Mouse (Mus musculus) liver, embryonic 12.5 days (tissue): ENCODE data around the gene Mmp17. TPM values are rescaled to one million over a fixed set of nuclear protein-coding genes. Genes with fewer than 3 reads are reported as not detected.
"Not testable (repeated sequence)": the region's sequence is repeated elsewhere in the genome, so short reads cannot be mapped to it uniquely, and the experiment has no call there.

Source experiments
- ATAC-seq: fragments of 200-750 bp; cut with Nextera tagmentation; 2 replicates; pipeline ENCODE4 v1.8.0; 2017; ENCODE audit warnings: moderate number of reproducible peaks, mild to moderate bottlenecking, moderate library complexity
- H3K27ac ChIP-seq: fragments of 300-500 bp; sonication (generic); 2 replicates; pipeline ENCODE4 v1.5.1; 2016; ENCODE audit warnings: mild to moderate bottlenecking
- H3K27me3 ChIP-seq: fragments of 300-500 bp; sonication (generic); replicated peaks from 2 replicates; pipeline ENCODE4 v1.6.1; 2016; ENCODE audit warnings: mild to moderate bottlenecking, moderate library complexity
- H3K36me3 ChIP-seq: fragments of 300-500 bp; sonication (generic); 2 replicates; pipeline ENCODE4 v1.6.1; 2016; ENCODE audit warnings: mild to moderate bottlenecking, moderate library complexity
- H3K4me1 ChIP-seq: fragments of 300-500 bp; sonication (generic); 2 replicates; pipeline ENCODE4 v1.6.1; 2016
- H3K4me2 ChIP-seq: fragments of 300-500 bp; sonication (generic); 2 replicates; pipeline ENCODE4 v1.6.1; 2016; ENCODE audit warnings: mild to moderate bottlenecking, moderate library complexity
- H3K4me3 ChIP-seq: fragments of 300-500 bp; sonication (generic); 2 replicates; pipeline ENCODE4 v1.5.1; 2016; ENCODE audit warnings: mild to moderate bottlenecking, moderate library complexity
- H3K9ac ChIP-seq: fragments of 300-500 bp; sonication (generic); 2 replicates; pipeline ENCODE4 v1.6.1; 2016; ENCODE audit warnings: mild to moderate bottlenecking, moderate library complexity
- H3K9me3 ChIP-seq: fragments of 300-500 bp; sonication (generic); replicated peaks from 2 replicates; pipeline ENCODE4 v1.6.1; 2016; ENCODE audit warnings: mild to moderate bottlenecking, moderate library complexity
- WGBS: fragments of 180-500 bp; shearing (Covaris S2); methylation state at CpG from one replicate; pipeline ENCODE4 v1.1.7; 2016; ENCODE audit not compliant: insufficient replicate concordance; 5-methylcytosine and 5-hydroxymethylcytosine counted together
- polyA plus RNA-seq: library from polyadenylated mRNA; unstranded; fragments of >200 nt; fragmentation: Nextera tagmentation; extraction: Ambion mirVana; gene quantifications from 2 replicates; pipeline ENCODE4 v1.2.1, GENCODE M21; 2016

The Mmp17 gene
- polyA plus RNA-seq, 1 experiment from 2014 or later = 0.39 TPM

DNA sequence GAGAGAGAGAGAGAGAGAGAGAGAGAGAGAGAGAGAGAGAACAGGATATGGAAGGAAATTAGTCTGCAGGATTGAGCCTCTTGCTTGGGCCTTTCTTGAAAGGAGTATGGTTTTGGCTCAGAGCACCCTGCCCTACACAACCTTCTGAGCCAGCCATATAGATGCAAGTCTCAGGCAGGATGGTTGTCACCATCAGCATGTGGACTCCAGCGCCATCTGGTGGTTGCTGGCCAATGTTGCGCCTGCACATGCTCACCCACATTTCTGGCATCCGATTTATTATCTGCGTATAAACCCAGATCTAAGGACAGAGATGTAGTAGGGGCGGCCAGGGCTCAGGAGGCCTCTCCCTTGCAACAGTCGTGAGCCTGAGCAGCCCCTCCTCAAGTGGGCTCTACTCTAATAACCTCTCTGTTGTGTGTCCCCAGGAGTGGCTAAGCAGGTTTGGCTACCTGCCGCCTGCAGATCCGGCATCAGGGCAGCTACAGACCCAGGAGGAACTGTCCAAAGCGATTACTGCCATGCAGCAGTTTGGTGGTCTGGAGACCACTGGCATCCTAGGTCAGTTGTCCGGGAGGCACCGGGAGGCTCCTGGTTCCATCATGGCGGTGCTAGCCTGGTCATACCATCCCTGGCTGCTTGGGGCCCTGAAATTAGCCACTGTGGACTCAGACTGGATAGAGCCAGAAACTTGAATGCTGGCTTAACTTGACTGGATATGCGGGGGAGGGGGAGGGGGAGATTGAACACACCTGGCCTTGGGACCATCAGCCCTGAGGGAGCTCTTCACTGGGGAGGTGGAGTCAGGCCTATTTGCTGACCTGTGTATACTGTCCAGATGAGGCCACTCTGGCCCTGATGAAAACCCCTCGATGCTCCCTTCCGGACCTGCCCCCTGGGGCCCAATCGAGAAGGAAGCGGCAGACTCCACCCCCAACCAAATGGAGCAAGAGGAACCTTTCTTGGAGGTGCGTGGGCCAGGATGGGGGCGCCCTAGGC, 10.4 kb downstream of the Mmp17 start:
- Histone ChIP-seq H3K27me3 (peaks cover 20% of the 10 kb centered on the region), H3K4me2 (no peak overlapping the region), H3K4me3 (no peak overlapping the region), H3K36me3 (no peaks in the 10 kb centered on the region), H3K9ac (no peak overlapping the region), H3K27ac (no peak overlapping the region), H3K4me1 (peaks cover 10% of the 10 kb centered on the region), H3K9me3 (no peaks in the 10 kb centered on the region)
- 27% methylated on average over 19 of the region's 19 CpGs for WGBS
- ATAC-seq = peak; percentile 30; the same call in 1 of the 2 replicates

DNA sequence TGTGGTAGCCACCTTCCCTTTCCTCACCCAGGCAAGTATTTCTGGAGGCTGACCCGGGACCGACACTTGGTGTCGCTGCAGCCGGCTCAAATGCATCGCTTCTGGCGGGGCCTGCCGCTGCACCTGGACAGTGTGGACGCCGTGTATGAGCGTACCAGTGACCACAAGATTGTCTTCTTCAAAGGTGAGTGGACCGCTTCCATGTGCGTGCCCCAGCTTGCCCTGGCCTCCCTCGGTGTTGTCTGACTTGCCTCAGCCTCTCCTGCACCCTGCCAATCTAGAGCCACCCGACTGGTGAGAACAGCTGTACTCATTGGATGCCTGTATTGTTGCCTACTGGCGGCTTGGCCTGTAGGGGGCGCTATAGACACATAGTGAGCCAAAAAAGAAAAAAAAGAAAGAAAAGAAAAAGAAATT, 18.1 kb downstream of the Mmp17 start:
- WGBS = 45% methylated on average over 16 of the region's 16 CpGs
- peak overlapping the region; percentile 28 for H3K4me2 ChIP-seq
- no peak for ATAC-seq

GRCm38 (mm10) chr5:129607476-129607875, 23.5 kb downstream of the Mmp17 start:
- Histone ChIP-seq H3K27ac (no peak overlapping the region), H3K9me3 (no peaks in the 10 kb centered on the region), H3K27me3 (no peaks in the 10 kb centered on the region), H3K4me2 (no peak overlapping the region), H3K9ac (no peak overlapping the region), H3K4me3 (no peak overlapping the region), H3K4me1 (no peaks in the 10 kb centered on the region), H3K36me3 (no peaks in the 10 kb centered on the region)
- ATAC-seq = no peak
- 69% methylated on average over 8 of the region's 8 CpGs for WGBS

More for the DNA sequence above, 18.1 kb downstream of the Mmp17 start:
- Histone ChIP-seq H3K27me3 (no peaks in the 10 kb centered on the region), H3K9ac (no peak overlapping the region), H3K4me3 (no peak overlapping the region), H3K9me3 (no peaks in the 10 kb centered on the region), H3K36me3 (no peaks in the 10 kb centered on the region), H3K4me1 (no peaks in the 10 kb centered on the region), H3K27ac (no peak overlapping the region)

GRCm38 (mm10) chr5:129611060-129611459, 27.1 kb downstream of the Mmp17 start:
- no peak overlapping the region for H3K27ac ChIP-seq
- H3K27me3 ChIP-seq = no peaks in the 10 kb centered on the region
- H3K9me3 ChIP-seq = no peaks in the 10 kb centered on the region
- no peak overlapping the region for H3K4me3 ChIP-seq
- no peak overlapping the region for H3K9ac ChIP-seq
- no peaks in the 10 kb centered on the region for H3K4me1 ChIP-seq
- no peak overlapping the region for H3K4me2 ChIP-seq
- WGBS = 24% methylated on average over 1 of the region's 1 CpGs
- H3K36me3 ChIP-seq = no peaks in the 10 kb centered on the region
- no peak for ATAC-seq

GRCm38 (mm10) chr5:129620600-129620999, 36.6 kb downstream of the Mmp17 start:
- H3K9me3 ChIP-seq, H3K4me1 ChIP-seq, H3K4me2 ChIP-seq, H3K9ac ChIP-seq, H3K36me3 ChIP-seq, ATAC-seq, H3K27me3 ChIP-seq, H3K27ac ChIP-seq, H3K4me3 ChIP-seq: not testable (repeated sequence)
- WGBS = 47% methylated on average over 9 of the region's 9 CpGs

DNA sequence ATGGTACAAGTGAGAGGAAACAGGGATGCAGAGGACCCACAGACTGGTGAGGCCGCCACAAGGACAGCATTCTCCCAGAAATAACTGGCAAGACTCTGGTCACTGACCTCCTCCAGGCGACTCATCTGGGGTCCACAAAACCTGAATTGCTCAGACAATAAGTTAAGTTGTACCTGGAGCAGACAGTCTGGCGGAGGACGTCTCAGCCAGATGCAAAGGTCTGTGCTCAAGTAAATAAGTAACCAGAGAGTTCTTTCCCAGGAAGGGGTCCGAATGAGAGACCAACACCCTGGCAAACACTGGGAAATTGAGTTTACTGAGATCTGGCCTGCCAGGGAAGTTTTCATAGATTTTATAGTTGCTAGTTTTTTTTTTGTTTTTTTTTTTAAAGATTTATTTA, 37.4 kb downstream of the Mmp17 start:
- no peak overlapping the region for H3K9ac ChIP-seq
- WGBS = 55% methylated on average over 5 of the region's 5 CpGs
- no peak overlapping the region for H3K27ac ChIP-seq
- no peaks in the 10 kb centered on the region for H3K4me1 ChIP-seq
- no peak overlapping the region for H3K4me3 ChIP-seq
- no peaks in the 10 kb centered on the region for H3K9me3 ChIP-seq
- no peaks in the 10 kb centered on the region for H3K36me3 ChIP-seq
- no peaks in the 10 kb centered on the region for H3K27me3 ChIP-seq
- no peak for ATAC-seq
- H3K4me2 ChIP-seq = no peak overlapping the region

GRCm38 (mm10) chr5:129626099-129626498, 42.1 kb downstream of the Mmp17 start:
- H3K9ac ChIP-seq = no peak overlapping the region
- H3K4me1 ChIP-seq = no peaks in the 10 kb centered on the region
- H3K4me3 ChIP-seq = no peak overlapping the region
- no peaks in the 10 kb centered on the region for H3K9me3 ChIP-seq
- ATAC-seq = no peak
- H3K36me3 ChIP-seq = no peaks in the 10 kb centered on the region
- H3K4me2 ChIP-seq = no peak overlapping the region
- no peak overlapping the region for H3K27ac ChIP-seq
- no peaks in the 10 kb centered on the region for H3K27me3 ChIP-seq
- WGBS = 62% methylated on average over 6 of the region's 6 CpGs

DNA sequence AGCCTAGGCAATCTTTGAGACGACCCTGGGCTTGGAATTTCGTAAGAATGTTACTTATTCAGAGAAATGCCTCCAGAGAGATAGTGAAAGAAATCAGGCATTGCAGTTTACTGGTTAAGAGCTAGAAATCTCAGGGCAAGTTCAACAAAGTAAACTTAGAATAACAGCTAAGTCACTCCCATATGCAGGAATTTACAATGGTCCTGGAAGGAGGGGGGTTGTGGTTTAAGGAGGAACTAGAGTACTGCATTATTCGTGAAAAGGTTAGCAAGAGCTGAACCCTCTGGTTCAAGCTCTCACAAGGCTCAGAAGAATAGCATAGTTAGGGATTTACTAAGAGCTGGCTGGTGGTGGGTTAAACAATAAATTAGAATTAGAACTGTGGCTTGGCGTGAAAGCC, 42.6 kb downstream of the Mmp17 start:
- 57% methylated on average over 4 of the region's 4 CpGs for WGBS
- H3K27me3 ChIP-seq, H3K4me3 ChIP-seq, H3K9ac ChIP-seq, ATAC-seq, H3K4me1 ChIP-seq, H3K36me3 ChIP-seq, H3K27ac ChIP-seq, H3K9me3 ChIP-seq, H3K4me2 ChIP-seq: not testable (repeated sequence)

GRCm38 (mm10) chr5:129632270-129633250, 48.6 kb downstream of the Mmp17 start:
- not testable (repeated sequence) for ATAC-seq
- 54% methylated on average over 2 of the region's 2 CpGs for WGBS

GRCm38 (mm10) chr5:129650858-129651257, 66.9 kb downstream of the Mmp17 start:
- WGBS = 78% methylated on average over 5 of the region's 5 CpGs
- no peak overlapping the region for H3K4me2 ChIP-seq
- H3K4me1 ChIP-seq = no peaks in the 10 kb centered on the region
- H3K4me3 ChIP-seq = no peak overlapping the region
- H3K27me3 ChIP-seq = no peaks in the 10 kb centered on the region
- peaks cover 5% of the 10 kb centered on the region; the same call in 1 of the 2 replicates for H3K36me3 ChIP-seq
- no peak overlapping the region for H3K27ac ChIP-seq
- no peaks in the 10 kb centered on the region for H3K9me3 ChIP-seq
- no peak for ATAC-seq
- no peak overlapping the region for H3K9ac ChIP-seq

More at GRCm38 (mm10) chr5:129632270-129633250, 48.6 kb downstream of the Mmp17 start:
- H3K27ac ChIP-seq, H3K36me3 ChIP-seq, H3K9ac ChIP-seq, H3K4me3 ChIP-seq, H3K9me3 ChIP-seq, H3K27me3 ChIP-seq, H3K4me2 ChIP-seq, H3K4me1 ChIP-seq: not testable (repeated sequence)

- no peak overlapping the region for H3K9ac ChIP-seq
- no peak for ATAC-seq
- H3K27ac ChIP-seq = no peak overlapping the region
- no peaks in the 10 kb centered on the region for H3K27me3 ChIP-seq
- no peaks in the 10 kb centered on the region for H3K9me3 ChIP-seq
- 91% methylated on average over 10 of the region's 10 CpGs for WGBS
- H3K4me3 ChIP-seq = no peak overlapping the region
- H3K36me3 ChIP-seq = peaks cover 49% of the 10 kb centered on the region
- no peaks in the 10 kb centered on the region for H3K4me1 ChIP-seq
- H3K4me2 ChIP-seq = no peak overlapping the region
Measured at GRCm38 (mm10) chr5:129657016-129657415, 73.0 kb downstream of the Mmp17 start.

GRCm38 (mm10) chr5:129657931-129658330, 74.0 kb downstream of the Mmp17 start:
- H3K9me3 ChIP-seq = no peaks in the 10 kb centered on the region
- peaks cover 49% of the 10 kb centered on the region for H3K36me3 ChIP-seq
- ATAC-seq = no peak
- H3K9ac ChIP-seq = no peak overlapping the region
- no peaks in the 10 kb centered on the region for H3K4me1 ChIP-seq
- H3K4me3 ChIP-seq = no peak overlapping the region
- H3K27ac ChIP-seq = no peak overlapping the region
- 85% methylated on average over 15 of the region's 15 CpGs for WGBS
- no peak overlapping the region for H3K4me2 ChIP-seq
- no peaks in the 10 kb centered on the region for H3K27me3 ChIP-seq
